Mouse (Mus musculus) spleen, adult 2 months (tissue): ENCODE results near the gene Farp1. TPM values are rescaled to one million over a fixed set of nuclear protein-coding genes. Genes with fewer than 3 reads are reported as not detected.

Source experiments
- DNase-seq, 2 experiments: peaks; one replicate each; pipeline versions ENCODE4 v3.0.0 to v3.0.0-alpha.2; 2012 to 2021; ENCODE audit warnings: low spot score in 2 of 2, low read depth in 1 of 2
- H3K27ac ChIP-seq: fragments of 200-500 bp; 2 replicates; pipeline ENCODE4 v1.5.1; 2012; ENCODE audit warnings: low read length, inconsistent platforms; ENCODE audit not compliant: insufficient read depth
- H3K27me3 ChIP-seq: fragments of 200-500 bp; 2 replicates; pipeline ENCODE4 v1.6.1; 2012; ENCODE audit warnings: mild to moderate bottlenecking, moderate library complexity, low read length, inconsistent platforms; ENCODE audit not compliant: control insufficient read depth, insufficient read depth
- H3K36me3 ChIP-seq: fragments of 200-500 bp; 2 replicates; pipeline ENCODE4 v1.6.1; 2012; ENCODE audit warnings: mild to moderate bottlenecking, low read length, inconsistent platforms; ENCODE audit not compliant: control insufficient read depth, insufficient read depth
- H3K4me1 ChIP-seq: fragments of 200-500 bp; 2 replicates; pipeline ENCODE4 v1.6.1; 2011; ENCODE audit warnings: inconsistent platforms; ENCODE audit not compliant: control insufficient read depth, insufficient read depth, insufficient read length
- H3K4me3 ChIP-seq: fragments of 200-500 bp; 2 replicates; pipeline ENCODE4 v1.5.1; 2011; ENCODE audit warnings: mild to moderate bottlenecking, inconsistent platforms; ENCODE audit not compliant: insufficient read depth, insufficient read length; ENCODE audit errors: extremely low read depth
- CTCF ChIP-seq: fragments of 200-500 bp; IDR thresholded peaks from 2 replicates; pipeline ENCODE4 v1.5.1; 2011; ENCODE audit warnings: mild to moderate bottlenecking, inconsistent platforms; ENCODE audit not compliant: insufficient read depth, insufficient read length, insufficient replicate concordance; ENCODE audit errors: extremely low read depth
- POLR2A ChIP-seq: fragments of 200-500 bp; IDR thresholded peaks from 2 replicates; pipeline ENCODE4 v1.6.1; 2011; ENCODE audit warnings: low read depth, low read length, inconsistent platforms
- WGBS: fragments of 180-500 bp; shearing (Covaris S2); methylation state at CpG from one replicate; pipeline ENCODE4 v1.1.7; 2018; 5-methylcytosine and 5-hydroxymethylcytosine counted together
- polyA plus RNA-seq: library from polyadenylated mRNA; depleted of rRNA; stranded (reverse); fragments of >200 nt; gene quantifications from 2 replicates; pipeline ENCODE4 v1.2.3, GENCODE M21; 2012

The Farp1 gene
- polyA plus RNA-seq, 1 experiment: 3.0 TPM

DNA sequence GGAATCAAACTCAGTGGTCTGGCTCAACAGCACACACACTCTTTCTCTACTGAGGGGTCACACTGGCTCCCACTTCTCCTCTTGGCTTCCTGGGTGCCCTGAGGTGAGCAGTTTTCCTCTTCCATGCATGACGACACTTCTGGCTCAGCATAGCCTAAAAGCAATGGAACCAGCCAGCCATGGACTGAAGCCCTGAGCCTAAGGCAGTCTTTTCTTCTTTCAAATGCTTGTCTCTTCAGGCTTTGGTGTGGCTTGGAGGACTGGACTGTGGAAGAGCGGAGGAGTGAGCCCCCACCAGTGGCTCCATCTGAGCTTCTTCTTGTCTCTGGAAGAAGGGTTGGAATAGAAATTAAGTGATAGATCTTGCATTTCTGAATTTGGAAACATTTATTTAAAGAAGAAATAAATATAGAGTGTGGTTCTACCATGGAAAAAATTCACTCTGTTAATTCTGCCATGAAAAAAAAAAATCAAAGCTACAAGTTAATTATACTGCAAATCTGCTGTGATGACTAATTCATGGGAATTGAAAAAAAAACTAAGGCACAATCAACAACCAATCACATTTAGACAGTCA, 19.8 kb upstream of the Farp1 start:
- Histone ChIP-seq H3K27me3 (no peaks in the 10 kb centered on the region), H3K4me3 (no peak overlapping the region), H3K36me3 (no peaks in the 10 kb centered on the region), H3K4me1 (no peaks in the 10 kb centered on the region), H3K27ac (no peak overlapping the region)
- TF ChIP-seq CTCF: no peak
- no peak for TF ChIP-seq POLR2A
- 87% methylated on average over 2 of the region's 2 CpGs for WGBS
- no peak for DNase-seq

DNA sequence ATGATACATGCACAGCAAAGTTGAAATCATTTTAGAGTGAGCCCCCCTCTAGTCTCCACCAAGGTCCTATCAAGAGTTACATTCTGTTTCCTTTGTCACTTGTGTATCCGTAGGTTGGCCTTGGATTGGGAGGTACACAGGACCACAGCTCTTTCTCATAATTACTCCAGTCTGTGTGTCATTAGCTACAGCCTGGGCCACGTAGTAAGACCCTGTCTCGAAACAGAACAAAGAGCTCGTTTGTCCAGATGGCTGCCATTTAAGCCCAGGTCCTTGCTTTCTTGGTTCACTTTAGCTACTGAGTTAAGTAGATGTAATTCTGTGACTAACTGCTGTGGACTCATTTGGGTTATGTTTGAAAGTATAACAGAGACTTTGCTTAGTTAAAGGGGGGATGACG, 12.6 kb upstream of the Farp1 start:
- Histone ChIP-seq H3K4me1 (no peaks in the 10 kb centered on the region), H3K36me3 (no peaks in the 10 kb centered on the region), H3K4me3 (no peak overlapping the region), H3K27me3 (no peaks in the 10 kb centered on the region; the same call in 1 of the 2 replicates), H3K27ac (no peak overlapping the region)
- WGBS: 87% methylated on average over 5 of the region's 5 CpGs
- no peak for DNase-seq
- TF ChIP-seq CTCF (no peak), POLR2A (no peak)

DNA sequence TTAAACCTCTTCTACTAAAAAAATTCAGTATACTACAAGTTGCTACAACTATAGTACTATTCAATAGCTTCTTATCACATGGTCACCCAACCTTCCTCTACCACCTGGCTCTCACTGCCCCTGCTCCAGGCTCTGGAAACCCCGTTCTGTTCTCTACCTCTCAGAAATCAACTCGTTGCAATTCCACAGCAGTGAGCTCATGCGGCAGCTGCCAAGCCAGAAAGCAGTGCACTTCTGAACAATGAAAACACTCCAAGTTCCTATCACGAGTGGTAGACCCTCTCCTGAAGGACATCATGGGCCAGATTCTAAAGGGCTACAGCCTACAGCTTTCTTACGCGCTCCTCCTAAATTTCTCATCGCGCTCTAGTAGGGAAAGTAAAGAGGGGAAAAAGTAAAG, 9.6 kb upstream of the Farp1 start:
- Histone ChIP-seq H3K4me1 (no peaks in the 10 kb centered on the region), H3K36me3 (no peaks in the 10 kb centered on the region), H3K27me3 (no peaks in the 10 kb centered on the region; the same call in 1 of the 2 replicates), H3K27ac (no peak overlapping the region), H3K4me3 (no peak overlapping the region)
- no peak for DNase-seq
- 81% methylated on average over 8 of the region's 8 CpGs for WGBS
- TF ChIP-seq CTCF (no peak), POLR2A (no peak)

DNA sequence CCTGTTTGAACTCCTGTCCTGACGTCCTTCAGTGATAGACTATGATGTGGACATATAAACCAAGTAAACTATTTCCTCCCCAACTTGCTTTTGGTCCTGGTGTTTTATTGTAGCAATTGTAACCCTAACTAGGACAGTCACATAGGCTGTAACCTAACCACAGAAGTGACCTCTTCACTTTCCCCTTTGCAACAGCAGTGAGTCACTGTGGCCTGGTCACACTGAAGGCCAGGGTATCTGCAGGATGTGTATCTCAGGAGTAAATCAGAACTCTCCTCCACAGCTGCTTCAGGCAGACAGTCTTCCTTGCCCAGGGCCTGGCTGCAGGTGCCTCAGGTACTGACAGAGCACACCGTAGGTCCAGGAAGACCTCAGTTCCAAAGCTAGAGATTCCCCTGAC, 3.6 kb upstream of the Farp1 start:
- TF ChIP-seq POLR2A (no peak), CTCF (no peak)
- Histone ChIP-seq H3K4me3 (no peak overlapping the region), H3K27me3 (peaks cover 14% of the 10 kb centered on the region), H3K4me1 (peaks cover 9% of the 10 kb centered on the region), H3K36me3 (no peaks in the 10 kb centered on the region), H3K27ac (no peak overlapping the region)
- WGBS: 90% methylated on average over 2 of the region's 2 CpGs
- DNase-seq: no peak

DNA sequence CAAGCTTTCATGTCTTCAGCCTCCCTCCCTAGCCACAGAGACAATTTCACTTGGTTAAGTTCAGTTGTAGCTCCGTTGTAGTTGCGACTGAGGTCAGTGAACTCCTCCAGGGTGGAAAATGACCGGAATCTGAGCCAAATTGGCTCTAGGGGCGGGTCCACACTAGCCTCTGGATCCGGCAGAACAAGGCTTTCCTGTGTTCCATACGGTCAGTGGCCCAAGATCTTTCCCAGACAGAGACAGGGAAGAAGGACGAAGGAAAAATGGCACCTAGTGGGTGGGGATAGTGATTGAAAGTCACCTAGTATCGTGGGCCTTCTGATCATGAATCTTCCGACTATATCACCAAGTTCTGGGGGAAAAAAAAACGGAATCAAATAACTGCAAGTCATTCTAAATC, 475 bp upstream of the Farp1 start:
- WGBS: 31% methylated on average over 10 of the region's 10 CpGs
- H3K27me3 ChIP-seq: peaks cover 16% of the 10 kb centered on the region
- no peak for DNase-seq
- H3K4me1 ChIP-seq: peaks cover 11% of the 10 kb centered on the region
- TF ChIP-seq POLR2A (no peak), CTCF (no peak)
- no peak overlapping the region for H3K4me3 ChIP-seq
- no peaks in the 10 kb centered on the region for H3K36me3 ChIP-seq
- H3K27ac ChIP-seq: no peak overlapping the region

DNA sequence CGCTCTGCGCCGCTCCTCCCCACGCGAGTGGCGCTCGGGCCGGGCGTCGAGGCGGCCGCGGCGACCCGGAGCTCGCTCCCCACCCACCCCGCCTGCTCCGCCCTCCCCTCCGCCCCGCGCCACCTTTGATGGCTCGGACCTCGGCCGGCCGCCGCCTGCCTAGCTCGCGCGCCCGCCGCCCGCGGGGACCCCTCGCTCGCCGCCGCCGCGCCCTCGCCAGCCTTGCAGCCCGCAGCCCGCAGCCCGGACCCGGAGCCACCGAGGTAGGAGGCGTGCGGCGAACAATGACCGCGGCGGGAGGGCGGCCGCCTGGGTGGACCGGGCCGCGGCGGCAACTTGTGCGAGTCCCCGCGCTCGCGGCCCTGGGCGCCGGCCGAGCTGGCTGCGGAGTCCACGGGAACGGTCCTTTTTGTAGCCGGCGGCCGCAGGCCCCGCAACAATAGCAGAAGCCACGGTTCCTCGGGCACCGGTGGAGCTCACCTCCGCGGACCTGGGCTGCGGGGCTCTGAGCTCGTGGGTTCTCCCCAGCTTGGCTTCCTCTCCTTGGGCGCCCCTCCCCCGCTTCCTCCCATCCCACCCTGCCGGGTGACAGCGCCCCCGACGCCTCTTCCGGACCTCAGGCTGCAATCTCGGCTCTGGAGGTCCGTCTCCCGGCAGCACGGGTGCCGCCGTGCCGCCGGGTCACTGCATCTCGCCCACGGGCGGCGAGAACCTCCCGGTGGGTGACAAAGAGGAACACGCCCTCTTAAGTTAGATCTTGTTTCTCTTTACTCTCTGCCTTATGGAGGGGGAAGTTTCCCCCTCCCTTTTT, 868 bp downstream of the Farp1 start:
- Histone ChIP-seq H3K4me1 (peaks cover 11% of the 10 kb centered on the region), H3K27ac (no peak overlapping the region), H3K36me3 (no peaks in the 10 kb centered on the region), H3K27me3 (peaks cover 16% of the 10 kb centered on the region), H3K4me3 (peak overlapping the region; percentile 55)
- DNase-seq: peak in 1 of 2 experiments; percentile 42
- TF ChIP-seq POLR2A: no peak
- TF ChIP-seq CTCF: no peak
- whole genome bisulfite sequencing: under 1% methylated on average over 99 of the region's 100 CpGs
